Mouse (Mus musculus) limb, embryonic 12.5 days (tissue): Measurements from ENCODE around the gene Gng7. TPM values are rescaled to one million over a fixed set of nuclear protein-coding genes. Genes with fewer than 3 reads are reported as not detected.

ENCODE experiments used
- polyA plus RNA-seq: library from polyadenylated mRNA; unstranded; fragments of >200 nt; fragmentation: Nextera tagmentation; extraction: Ambion mirVana; gene quantifications from 2 replicates; pipeline ENCODE4 v1.2.1, GENCODE M21; 2016

Gng7 gene
- polyA plus RNA-seq, 1 experiment from 2014 or later: 6.2 TPM

Other genes starting within 250 kb of the Gng7 start
- gene Sf3a2, start 216.7 kb downstream of the Gng7 start, polyA plus RNA-seq: 63.0 and 72.8 TPM in 2 replicates
- 132 and 144 TPM in 2 replicates for gene Plekhj1, start 216.3 kb downstream of the Gng7 start, polyA plus RNA-seq
- not detected in 2 replicates for gene Amh, start 209.7 kb downstream of the Gng7 start, polyA plus RNA-seq
- 1.6 and 1.7 TPM in 2 replicates for gene Jsrp1, start 201.4 kb downstream of the Gng7 start, polyA plus RNA-seq
- gene Oaz1, start 188.3 kb downstream of the Gng7 start, polyA plus RNA-seq: 1,783 and 1,832 TPM in 2 replicates
- gene Lingo3, start 170.9 kb downstream of the Gng7 start, polyA plus RNA-seq: 0.79 and 0.87 TPM in 2 replicates
- 344 and 378 TPM in 2 replicates for gene Lsm7, start 159.7 kb downstream of the Gng7 start, polyA plus RNA-seq
- 43.7 and 50.3 TPM in 2 replicates for gene Sppl2b, start 159.7 kb downstream of the Gng7 start, polyA plus RNA-seq
- gene Tmprss9, start 143.1 kb downstream of the Gng7 start, polyA plus RNA-seq: 0.08 TPM in 1 of 2 replicates, not detected in the other
- gene Timm13, start 114.0 kb downstream of the Gng7 start, polyA plus RNA-seq: 318 and 327 TPM in 2 replicates
- gene Lmnb2, start 96.7 kb downstream of the Gng7 start, polyA plus RNA-seq: 74.8 and 75.2 TPM in 2 replicates
- 19.4 and 20.6 TPM in 2 replicates for gene Gadd45b, start 84.9 kb downstream of the Gng7 start, polyA plus RNA-seq
- 0.33 TPM in 1 of 2 replicates, not detected in the other for gene Diras1, start 10.7 kb upstream of the Gng7 start, polyA plus RNA-seq
- gene Slc39a3, start 22.5 kb upstream of the Gng7 start, polyA plus RNA-seq: 17.0 and 17.6 TPM in 2 replicates
- 225 and 235 TPM in 2 replicates for gene Sgta, start 45.2 kb upstream of the Gng7 start, polyA plus RNA-seq
- gene Thop1, start 55.1 kb upstream of the Gng7 start, polyA plus RNA-seq: 68.1 and 68.3 TPM in 2 replicates
- gene Creb3l3, start 83.9 kb upstream of the Gng7 start, polyA plus RNA-seq: 0.45 and 0.61 TPM in 2 replicates
- 220 and 229 TPM in 2 replicates for gene Map2k2, start 91.0 kb upstream of the Gng7 start, polyA plus RNA-seq
- 19.0 and 19.7 TPM in 2 replicates for gene Zbtb7a, start 120.3 kb upstream of the Gng7 start, polyA plus RNA-seq
- 57.7 and 62.1 TPM in 2 replicates for gene Pias4, start 153.0 kb upstream of the Gng7 start, polyA plus RNA-seq
- 524 and 544 TPM in 2 replicates for gene Eef2, start 161.7 kb upstream of the Gng7 start, polyA plus RNA-seq
- 64.2 and 65.7 TPM in 2 replicates for gene Dapk3, start 168.1 kb upstream of the Gng7 start, polyA plus RNA-seq
- not detected in 2 replicates for gene 4930442H23Rik, start 168.9 kb upstream of the Gng7 start, polyA plus RNA-seq
- not detected in 2 replicates for gene Nmrk2, start 187.1 kb upstream of the Gng7 start, polyA plus RNA-seq
- 0.38 and 0.43 TPM in 2 replicates for gene Atcay, start 215.9 kb upstream of the Gng7 start, polyA plus RNA-seq
- gene Zfr2, start 218.2 kb upstream of the Gng7 start, polyA plus RNA-seq: 9.9 and 12.1 TPM in 2 replicates
- 4.2 and 4.9 TPM in 2 replicates for gene Matk, start 238.0 kb upstream of the Gng7 start, polyA plus RNA-seq